Mouse (Mus musculus) myocyte (in vitro differentiated cells): Measurements from ENCODE around the gene Arid1b. TPM values are rescaled to one million over a fixed set of nuclear protein-coding genes. Genes with fewer than 3 reads are reported as not detected.

Source experiments
- H3K27me3 ChIP-seq: one replicate; pipeline ENCODE4 v1.6.1; 2011; ENCODE audit not compliant: control insufficient read depth, insufficient read depth, insufficient read length
- H3K36me3 ChIP-seq: one replicate; pipeline ENCODE4 v1.6.1; 2011; ENCODE audit not compliant: control insufficient read depth, insufficient read depth
- H3K4me2 ChIP-seq: one replicate; pipeline ENCODE4 v1.6.1; 2011; ENCODE audit warnings: low read depth, control low read depth
- H3K4me3 ChIP-seq: one replicate; pipeline ENCODE4 v1.5.1; 2011; ENCODE audit warnings: mild to moderate bottlenecking, control low read depth, moderate library complexity
- H3K79me2 ChIP-seq: one replicate; pipeline ENCODE4 v1.6.1; 2011; ENCODE audit not compliant: control insufficient read depth, insufficient read depth
- H3ac ChIP-seq: one replicate; pipeline ENCODE4 v1.6.1; 2011; ENCODE audit not compliant: control insufficient read depth, insufficient read length
- CEBPB ChIP-seq: IDR thresholded peaks from 2 replicates; pipeline ENCODE4 v1.6.1; 2011; ENCODE audit warnings: mild to moderate bottlenecking, moderate library complexity; ENCODE audit not compliant: poor library complexity, insufficient read depth, severe bottlenecking
- E2F4 ChIP-seq: IDR thresholded peaks from one replicate; pipeline ENCODE4 v1.6.1; 2011; ENCODE audit warnings: mild to moderate bottlenecking, control low read depth, moderate library complexity; ENCODE audit not compliant: insufficient read depth
- MAX ChIP-seq: IDR thresholded peaks from one replicate; pipeline ENCODE4 v1.6.1; 2011; ENCODE audit warnings: low read depth, mild to moderate bottlenecking, control low read depth
- MYOD1 ChIP-seq, 3 experiments: IDR thresholded peaks; one replicate each; pipeline ENCODE4 v1.6.1; 2011; ENCODE audit warnings: control low read depth in 2 of 3, low read depth in 2 of 3, mild to moderate bottlenecking in 2 of 3, moderate library complexity in 1 of 3; ENCODE audit not compliant: insufficient read length in 2 of 3, control insufficient read depth in 1 of 3
- MYOG ChIP-seq, 3 experiments: IDR thresholded peaks; one replicate each; pipeline ENCODE4 v1.6.1; 2011; ENCODE audit warnings: control low read depth in 2 of 3, low read depth in 2 of 3, mild to moderate bottlenecking in 2 of 3; ENCODE audit not compliant: insufficient read length in 2 of 3, control insufficient read depth in 1 of 3, insufficient read depth in 1 of 3
- POLR2A ChIP-seq: IDR thresholded peaks from one replicate; pipeline ENCODE4 v1.6.1; 2011; ENCODE audit warnings: low read depth, mild to moderate bottlenecking, control low read depth, moderate library complexity; ENCODE audit not compliant: insufficient read length
- POLR2AphosphoS2 ChIP-seq: IDR thresholded peaks from one replicate; pipeline ENCODE4 v1.6.1; 2011; ENCODE audit warnings: low read depth, control low read depth; ENCODE audit not compliant: insufficient read length
- REST ChIP-seq: IDR thresholded peaks from one replicate; pipeline ENCODE4 v1.6.1; 2011; ENCODE audit warnings: mild to moderate bottlenecking, control low read depth, moderate library complexity; ENCODE audit not compliant: insufficient read depth, insufficient read length
- SRF ChIP-seq: IDR thresholded peaks from one replicate; pipeline ENCODE4 v1.6.1; 2011; ENCODE audit warnings: low read depth; ENCODE audit not compliant: control insufficient read depth, insufficient read length
- TCF12 ChIP-seq: IDR thresholded peaks from one replicate; pipeline ENCODE4 v1.6.1; 2011; ENCODE audit warnings: mild to moderate bottlenecking, control low read depth; ENCODE audit not compliant: poor library complexity, insufficient read depth, severe bottlenecking
- TCF3 ChIP-seq: IDR thresholded peaks from one replicate; pipeline ENCODE4 v1.6.1; 2011; ENCODE audit warnings: low read depth, control low read depth; ENCODE audit not compliant: insufficient read length
- USF1 ChIP-seq: IDR thresholded peaks from one replicate; pipeline ENCODE4 v1.6.1; 2011; ENCODE audit warnings: low read depth, mild to moderate bottlenecking, control low read depth, moderate library complexity
- polyA plus RNA-seq: library from polyadenylated mRNA; unstranded; fragments of >200 nt; fragmentation: generic; extraction: Trizol; gene quantifications from one replicate; pipeline ENCODE4 v1.2.1, GENCODE M21; 2012; ENCODE audit warnings: missing spikeins

Arid1b gene
- polyA plus RNA-seq, 1 experiment: 10.9 TPM

GRCm38 (mm10) chr17:5208362-5208761 lies 214.2 kb downstream of the Arid1b start:
- peaks cover 19% of the 10 kb centered on the region for H3K79me2 ChIP-seq

GRCm38 (mm10) chr17:5209076-5209475 lies 214.9 kb downstream of the Arid1b start:
- no peak for TF ChIP-seq TCF12
- no peak for TF ChIP-seq MYOG (IDR thresholded peaks at IDR 0.05; ENCODE audit: control insufficient read depth in 1 of 3, insufficient read depth in 1 of 3, insufficient read length in 2 of 3, low read depth in 2 of 3)
- TF ChIP-seq CEBPB: no peak
- TF ChIP-seq POLR2A: no peak
- TF ChIP-seq SRF: no peak
- no peak for TF ChIP-seq USF1
- TF ChIP-seq REST: no peak
- no peak for TF ChIP-seq MYOD1 (IDR thresholded peaks at IDR 0.05; ENCODE audit: control insufficient read depth in 1 of 3, insufficient read length in 2 of 3, low read depth in 2 of 3)
- no peak for TF ChIP-seq TCF3
- no peak for TF ChIP-seq E2F4
- no peak overlapping the region for H3K4me3 ChIP-seq
- no peak overlapping the region for H3K4me2 ChIP-seq
- no peaks in the 10 kb centered on the region for H3K27me3 ChIP-seq
- no peak overlapping the region for H3ac ChIP-seq
- no peaks in the 10 kb centered on the region for H3K36me3 ChIP-seq
- peaks cover 19% of the 10 kb centered on the region for H3K79me2 ChIP-seq

More at GRCm38 (mm10) chr17:5208362-5208761, 214.2 kb downstream of the Arid1b start:
- H3K4me2 ChIP-seq: no peak overlapping the region
- H3K4me3 ChIP-seq: no peak overlapping the region
- no peak overlapping the region for H3ac ChIP-seq
- TF ChIP-seq POLR2AphosphoS2: no peak
- no peak for TF ChIP-seq POLR2A
- TF ChIP-seq MYOD1 (IDR thresholded peaks at IDR 0.05; ENCODE audit: control insufficient read depth in 1 of 3, insufficient read length in 2 of 3, low read depth in 2 of 3): no peak
- no peak for TF ChIP-seq USF1
- no peak for TF ChIP-seq E2F4
- no peak for TF ChIP-seq MYOG (IDR thresholded peaks at IDR 0.05; ENCODE audit: control insufficient read depth in 1 of 3, insufficient read depth in 1 of 3, insufficient read length in 2 of 3, low read depth in 2 of 3)
- no peak for TF ChIP-seq CEBPB
- TF ChIP-seq MAX: no peak
- TF ChIP-seq SRF: no peak
- TF ChIP-seq REST: no peak
- no peak for TF ChIP-seq TCF12
- TF ChIP-seq TCF3: no peak
- no peaks in the 10 kb centered on the region for H3K27me3 ChIP-seq
- no peaks in the 10 kb centered on the region for H3K36me3 ChIP-seq

GRCm38 (mm10) chr17:5210101-5210727 lies 216.1 kb downstream of the Arid1b start:
- Histone ChIP-seq H3K4me3 (no peak overlapping the region), H3ac (no peak overlapping the region), H3K79me2 (peaks cover 20% of the 10 kb centered on the region), H3K4me2 (no peak overlapping the region), H3K27me3 (no peaks in the 10 kb centered on the region), H3K36me3 (no peaks in the 10 kb centered on the region)
- TF ChIP-seq SRF (no peak), MYOG (IDR thresholded peaks at IDR 0.05; ENCODE audit: control insufficient read depth in 1 of 3, insufficient read depth in 1 of 3, insufficient read length in 2 of 3, low read depth in 2 of 3) (no peak), REST (no peak), USF1 (no peak)

DNA sequence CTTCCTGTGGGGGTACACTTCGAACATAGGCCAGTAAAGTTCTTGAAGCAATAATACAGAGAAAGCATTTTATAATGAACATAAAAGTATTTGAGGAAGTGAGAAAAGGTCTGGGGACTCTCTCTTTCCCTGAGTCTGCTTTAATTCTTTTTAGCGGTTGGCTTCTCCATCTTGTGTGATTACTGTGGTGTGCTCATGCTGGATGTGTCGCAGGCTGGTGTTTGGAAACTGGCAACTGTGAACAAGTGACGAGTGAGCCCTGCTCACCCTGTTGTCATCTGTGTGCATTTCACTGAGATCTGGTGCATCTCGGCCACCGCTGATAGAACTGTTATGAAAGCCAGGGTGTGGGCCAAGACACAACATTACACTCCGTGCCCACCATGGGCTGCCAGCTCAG lies 216.8 kb downstream of the Arid1b start:
- peaks cover 22% of the 10 kb centered on the region for H3K79me2 ChIP-seq
- TF ChIP-seq MYOG (IDR thresholded peaks at IDR 0.05; ENCODE audit: control insufficient read depth in 1 of 3, insufficient read depth in 1 of 3, insufficient read length in 2 of 3, low read depth in 2 of 3) (no peak), SRF (no peak), POLR2AphosphoS2 (no peak), E2F4 (no peak), USF1 (no peak), MYOD1 (IDR thresholded peaks at IDR 0.05; ENCODE audit: control insufficient read depth in 1 of 3, insufficient read length in 2 of 3, low read depth in 2 of 3) (no peak)
- H3K36me3 ChIP-seq: no peaks in the 10 kb centered on the region
- no peaks in the 10 kb centered on the region for H3K27me3 ChIP-seq
- H3ac ChIP-seq: no peak overlapping the region
- no peak overlapping the region for H3K4me3 ChIP-seq
- H3K4me2 ChIP-seq: no peak overlapping the region

DNA sequence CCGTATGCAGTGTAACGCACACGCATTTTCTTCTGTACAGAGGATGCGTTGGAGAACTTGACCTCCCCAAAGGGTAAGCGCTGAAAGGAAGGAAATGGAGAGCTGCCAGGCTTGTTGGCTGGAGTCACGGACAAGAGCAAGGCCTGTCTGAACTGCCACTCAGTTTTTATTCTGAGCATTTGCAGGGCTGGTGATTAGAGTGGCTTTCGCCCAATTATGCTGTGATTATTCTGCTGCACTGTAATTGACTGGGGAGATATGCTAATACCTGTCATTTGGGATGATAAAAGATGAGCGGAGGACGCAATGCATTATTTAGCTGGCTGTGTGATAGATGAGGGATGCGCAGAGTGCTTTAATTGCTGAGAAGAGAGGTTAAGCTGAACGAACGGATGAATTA lies 218.0 kb downstream of the Arid1b start:
- H3ac ChIP-seq: no peak overlapping the region
- peaks cover 22% of the 10 kb centered on the region for H3K79me2 ChIP-seq
- H3K4me2 ChIP-seq: no peak overlapping the region
- TF ChIP-seq REST: no peak
- TF ChIP-seq TCF3: no peak
- TF ChIP-seq MAX: no peak
- no peak for TF ChIP-seq CEBPB
- no peaks in the 10 kb centered on the region for H3K36me3 ChIP-seq
- H3K4me3 ChIP-seq: no peak overlapping the region
- no peaks in the 10 kb centered on the region for H3K27me3 ChIP-seq
